Mouse (Mus musculus) intestine, embryonic 14.5 days (tissue): ENCODE results near the gene Gucy2c. TPM values are rescaled to one million over a fixed set of nuclear protein-coding genes. Genes with fewer than 3 reads are reported as not detected.
"Not testable (repeated sequence)": the region's sequence is repeated elsewhere in the genome, so short reads cannot be mapped to it uniquely, and the experiment has no call there.

Experiments used
- ATAC-seq: fragments of 200-750 bp; cut with Nextera tagmentation; replicated peaks from 2 replicates; pipeline ENCODE4 v1.8.0; 2017; ENCODE audit warnings: low read depth, moderate number of reproducible peaks, moderate TSS enrichment, moderate library complexity; ENCODE audit not compliant: low FRiP score, low TSS enrichment
- DNase-seq: peaks from one replicate; pipeline ENCODE4 v3.0.0-alpha.2; 2018; ENCODE audit warnings: low spot score
- H3K27ac ChIP-seq: fragments of 300-500 bp; sonication (generic); 2 replicates; pipeline ENCODE4 v1.5.1; 2014; ENCODE audit warnings: low read depth, mild to moderate bottlenecking, control low read depth
- H3K27me3 ChIP-seq: fragments of 300-500 bp; sonication (generic); replicated peaks from 2 replicates; pipeline ENCODE4 v1.6.1; 2014; ENCODE audit warnings: low read length, control low read depth; ENCODE audit not compliant: control insufficient read depth, insufficient read depth
- H3K36me3 ChIP-seq: fragments of 300-500 bp; sonication (generic); 2 replicates; pipeline ENCODE4 v1.6.1; 2014; ENCODE audit warnings: low read length, control low read depth; ENCODE audit not compliant: control insufficient read depth, insufficient read depth
- H3K4me1 ChIP-seq: fragments of 300-500 bp; sonication (generic); replicated peaks from 2 replicates; pipeline ENCODE4 v1.6.1; 2014; ENCODE audit warnings: low read length, control low read depth, mixed read lengths; ENCODE audit not compliant: control insufficient read depth, insufficient read depth
- H3K4me2 ChIP-seq: fragments of 300-500 bp; sonication (generic); 2 replicates; pipeline ENCODE4 v1.6.1; 2014; ENCODE audit warnings: low read length
- H3K4me3 ChIP-seq: fragments of 300-500 bp; sonication (generic); 2 replicates; pipeline ENCODE4 v1.5.1; 2014; ENCODE audit warnings: low read depth, low read length, control low read depth, mixed read lengths
- H3K9ac ChIP-seq: fragments of 300-500 bp; sonication (generic); 2 replicates; pipeline ENCODE4 v1.6.1; 2014; ENCODE audit warnings: mild to moderate bottlenecking, low read length
- H3K9me3 ChIP-seq: fragments of 300-500 bp; sonication (generic); 2 replicates; pipeline ENCODE4 v1.6.1; 2016; ENCODE audit warnings: low read length, control low read depth; ENCODE audit not compliant: control insufficient read depth
- WGBS: fragments of 180-500 bp; shearing (Covaris S2); extraction: QIAGEN DNeasy Blood & Tissue Kit; methylation state at CpG from one replicate; pipeline ENCODE4 v1.1.7; 2014; 5-methylcytosine and 5-hydroxymethylcytosine counted together
- polyA plus RNA-seq: library from polyadenylated mRNA; unstranded; fragments of >200 nt; fragmentation: Nextera tagmentation; extraction: Ambion mirVana; gene quantifications from 2 replicates; pipeline ENCODE4 v1.2.1, GENCODE M21; 2014

Gucy2c gene
- polyA plus RNA-seq, 1 experiment from 2014 or later = 62.1 TPM

DNA sequence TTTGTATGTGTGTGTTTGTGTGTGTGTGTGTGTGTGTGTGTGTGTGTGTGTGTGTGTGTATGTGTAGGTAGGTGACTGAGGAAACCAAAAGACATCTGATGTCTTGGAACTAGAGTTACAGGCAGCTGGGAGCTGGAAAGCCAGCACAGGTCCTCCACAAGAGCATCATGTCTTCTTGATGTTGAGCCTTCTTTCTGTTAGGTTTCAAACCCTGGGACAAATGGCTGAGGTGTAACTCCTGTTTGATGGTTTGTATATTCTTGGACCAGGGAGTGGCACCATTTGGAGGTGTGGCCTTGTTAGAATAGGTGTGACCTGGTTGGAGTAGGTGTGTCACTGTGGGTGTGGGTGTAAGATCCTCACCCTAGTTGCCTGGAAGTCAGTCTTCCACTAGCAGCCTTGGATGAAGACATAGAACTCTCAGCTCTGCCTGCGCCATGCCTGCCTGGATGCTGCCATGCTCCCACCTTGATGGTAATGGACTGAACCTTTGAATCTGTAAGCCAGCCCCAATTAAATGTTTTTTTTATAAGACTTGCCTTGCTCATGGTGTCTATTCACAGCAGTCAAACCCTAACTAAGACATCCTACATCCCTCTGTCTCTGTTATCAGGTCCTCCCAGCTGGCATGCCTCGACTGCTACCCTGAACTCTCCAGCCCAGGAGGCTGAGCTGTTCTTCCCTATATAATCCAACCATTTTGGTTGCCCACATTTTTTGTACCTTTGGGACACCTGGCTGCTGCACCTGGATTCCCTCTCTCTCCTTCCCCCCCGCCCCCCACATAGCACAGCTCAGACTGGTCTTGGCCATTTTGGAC is 16.5 kb upstream of the Gucy2c start:
- WGBS = 81% methylated on average over 3 of the region's 3 CpGs
- not testable (repeated sequence) for H3K4me3 ChIP-seq, H3K9ac ChIP-seq, DNase-seq, H3K36me3 ChIP-seq, H3K4me2 ChIP-seq, H3K27ac ChIP-seq, ATAC-seq, H3K9me3 ChIP-seq, H3K27me3 ChIP-seq
- H3K4me1 ChIP-seq = peaks cover 11% of the 10 kb centered on the region

GRCm38 (mm10) chr6:136795850-136796249 is 14.3 kb upstream of the Gucy2c start:
- DNase-seq (peak; percentile 48), ATAC-seq (no peak)
- Histone ChIP-seq H3K4me3 (no peak overlapping the region), H3K36me3 (no peaks in the 10 kb centered on the region), H3K4me2 (no peak overlapping the region), H3K27ac (no peak overlapping the region), H3K9me3 (no peaks in the 10 kb centered on the region), H3K27me3 (no peaks in the 10 kb centered on the region), H3K9ac (no peak overlapping the region), H3K4me1 (peaks cover 10% of the 10 kb centered on the region)
- 65% methylated on average over 6 of the region's 6 CpGs for WGBS

DNA sequence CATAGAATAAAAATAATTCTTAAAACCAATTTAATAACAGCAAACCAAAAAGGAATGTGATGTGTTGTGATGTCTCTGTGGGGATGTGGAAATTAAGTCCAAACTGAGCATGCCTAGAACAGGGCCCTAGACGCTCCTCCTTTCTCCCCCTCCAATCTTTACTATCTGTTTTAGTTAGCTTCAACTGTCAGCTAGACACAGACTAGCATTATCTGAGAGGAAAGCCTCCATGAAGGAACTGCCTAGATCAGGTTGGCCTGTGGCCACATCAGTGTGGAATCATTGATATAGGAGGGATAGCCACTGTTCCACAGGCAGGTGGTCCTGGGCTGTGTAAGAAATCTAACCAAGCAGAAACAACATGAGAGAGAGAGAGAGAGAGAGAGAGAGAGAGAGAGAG is 13.5 kb upstream of the Gucy2c start:
- no peaks in the 10 kb centered on the region for H3K36me3 ChIP-seq
- DNase-seq = peak; percentile 45
- H3K9ac ChIP-seq = no peak overlapping the region
- no peak overlapping the region for H3K4me3 ChIP-seq
- no peak for ATAC-seq
- no peaks in the 10 kb centered on the region for H3K27me3 ChIP-seq
- no peak overlapping the region for H3K27ac ChIP-seq
- no peak overlapping the region for H3K4me2 ChIP-seq
- 72% methylated on average over 1 of the region's 1 CpGs for WGBS
- H3K9me3 ChIP-seq = no peaks in the 10 kb centered on the region
- H3K4me1 ChIP-seq = peaks cover 10% of the 10 kb centered on the region

GRCm38 (mm10) chr6:136793831-136794525 is 12.4 kb upstream of the Gucy2c start:
- H3K27ac ChIP-seq = no peak overlapping the region; the same call in 1 of the 2 replicates
- H3K4me2 ChIP-seq = peak overlapping the region; percentile 53
- peak overlapping the region; percentile 24 for H3K4me3 ChIP-seq
- ATAC-seq = peak; percentile 54
- peaks cover 10% of the 10 kb centered on the region for H3K4me1 ChIP-seq
- peak; percentile 63 for DNase-seq
- WGBS = under 1% methylated on average over 24 of the region's 24 CpGs
- H3K27me3 ChIP-seq = no peaks in the 10 kb centered on the region
- H3K36me3 ChIP-seq = no peaks in the 10 kb centered on the region
- no peaks in the 10 kb centered on the region for H3K9me3 ChIP-seq
- H3K9ac ChIP-seq = peak overlapping the region; percentile 23

DNA sequence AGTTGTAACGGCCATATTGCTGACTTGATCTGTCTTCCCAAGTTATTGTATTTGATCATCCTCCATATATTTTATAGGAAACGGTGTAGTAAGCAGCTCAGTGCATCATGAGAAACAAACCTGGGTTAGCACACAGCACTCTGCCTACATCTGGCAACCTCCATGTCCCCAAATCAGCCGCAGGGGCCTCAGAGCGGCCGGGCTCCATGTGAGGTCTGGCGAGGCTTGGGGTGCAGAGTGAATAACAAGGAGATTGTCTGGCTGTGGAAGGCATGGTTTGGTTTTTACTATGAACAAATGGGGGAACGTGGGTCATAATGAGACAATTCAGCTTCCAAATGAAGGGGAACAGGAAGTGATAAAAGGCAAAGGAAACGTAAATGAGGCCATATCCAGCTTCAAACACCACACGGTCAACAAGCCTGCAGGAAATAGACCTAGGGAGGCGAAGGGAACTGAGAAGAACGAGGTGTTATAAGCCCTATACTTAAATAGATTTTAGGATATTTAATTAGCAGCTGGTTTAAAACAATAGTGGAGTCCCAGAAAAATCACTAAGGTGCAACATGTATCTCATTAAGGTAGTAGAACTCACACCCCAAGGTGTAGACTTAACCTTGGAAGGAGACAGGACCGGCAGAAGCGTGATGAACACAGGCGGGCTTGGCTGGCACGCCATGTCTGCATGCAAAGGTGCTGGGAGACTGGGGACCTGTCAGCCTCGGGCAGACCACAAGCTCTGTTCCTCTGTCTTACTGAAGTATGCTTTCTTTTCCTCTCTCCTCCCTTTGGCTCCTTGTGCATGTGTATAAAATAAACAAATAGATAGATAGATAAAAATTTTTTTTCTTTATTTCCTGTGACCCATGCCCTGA is 11.6 kb upstream of the Gucy2c start:
- Histone ChIP-seq H3K27ac (no peak overlapping the region), H3K4me3 (peak overlapping the region; percentile 24; the same call in 1 of the 2 replicates), H3K9me3 (no peaks in the 10 kb centered on the region), H3K9ac (peak overlapping the region; percentile 23; the same call in 1 of the 2 replicates), H3K4me1 (peaks cover 10% of the 10 kb centered on the region), H3K27me3 (no peaks in the 10 kb centered on the region), H3K4me2 (peak overlapping the region; percentile 53), H3K36me3 (no peaks in the 10 kb centered on the region)
- WGBS = 34% methylated on average over 16 of the region's 16 CpGs
- DNase-seq (peak; percentile 55), ATAC-seq (no peak; the same call in 1 of the 2 replicates)

- no peak overlapping the region for H3K4me3 ChIP-seq
- H3K9me3 ChIP-seq = no peaks in the 10 kb centered on the region
- peak overlapping the region; percentile 78 for H3K27ac ChIP-seq
- 37% methylated on average over 5 of the region's 5 CpGs for WGBS
- peaks cover 10% of the 10 kb centered on the region for H3K4me1 ChIP-seq
- no peak overlapping the region for H3K9ac ChIP-seq
- DNase-seq (no peak), ATAC-seq (peak; percentile 48; the same call in 1 of the 2 replicates)
- H3K27me3 ChIP-seq = no peaks in the 10 kb centered on the region
- H3K4me2 ChIP-seq = no peak overlapping the region
- no peaks in the 10 kb centered on the region for H3K36me3 ChIP-seq
Observed at GRCm38 (mm10) chr6:136789391-136789971, 7.9 kb upstream of the Gucy2c start.

- Histone ChIP-seq H3K4me2 (no peak overlapping the region), H3K36me3 (no peaks in the 10 kb centered on the region), H3K27me3 (no peaks in the 10 kb centered on the region), H3K27ac (0 out of 2 replicates have a peak overlapping the region, but pooled peaks have one; percentile 18), H3K4me1 (no peaks in the 10 kb centered on the region), H3K9ac (no peak overlapping the region), H3K9me3 (no peaks in the 10 kb centered on the region), H3K4me3 (no peak overlapping the region)
- WGBS = 82% methylated on average over 9 of the region's 9 CpGs
- ATAC-seq (no peak), DNase-seq (peak; percentile 48)
Observed at GRCm38 (mm10) chr6:136782761-136783160, 1.2 kb upstream of the Gucy2c start.

- H3K36me3 ChIP-seq = no peaks in the 10 kb centered on the region
- 0 out of 2 replicates have a peak overlapping the region, but pooled peaks have one; percentile 18 for H3K27ac ChIP-seq
- no peaks in the 10 kb centered on the region for H3K4me1 ChIP-seq
- WGBS = 75% methylated on average over 12 of the region's 12 CpGs
- no peaks in the 10 kb centered on the region for H3K27me3 ChIP-seq
- 0 out of 2 replicates have a peak, but pooled peaks have one; percentile 7 for ATAC-seq
- DNase-seq = peak; percentile 53
- H3K9me3 ChIP-seq = no peaks in the 10 kb centered on the region
- H3K4me2 ChIP-seq = peak overlapping the region; percentile 16
- no peak overlapping the region for H3K9ac ChIP-seq
- H3K4me3 ChIP-seq = no peak overlapping the region; the same call in 1 of the 2 replicates
Observed at GRCm38 (mm10) chr6:136782146-136782545, 581 bp upstream of the Gucy2c start.
